Mouse (Mus musculus) limb, embryonic 14.5 days (tissue): ENCODE measurements at regions not wholly inside any gene's neighbourhood (a gene's known extent, or its start where the extent isn't known, plus 50 kb on each side); places are given as distances from the start of the nearest gene placed in this dataset.

Experiments used
- ATAC-seq: fragments of 200-750 bp; cut with Nextera tagmentation; 2 replicates; pipeline ENCODE4 v1.8.0; 2017; ENCODE audit warnings: low read depth, moderate number of reproducible peaks, moderate TSS enrichment; ENCODE audit not compliant: low FRiP score
- DNase-seq: peaks from one replicate; pipeline ENCODE4 v3.0.0-alpha.2; 2015; ENCODE audit warnings: low spot score
- H3K27ac ChIP-seq: fragments of 300-500 bp; sonication (generic); replicated peaks from 2 replicates; pipeline ENCODE4 v1.5.1; 2014; ENCODE audit warnings: low read depth, mild to moderate bottlenecking, low read length, moderate library complexity, mixed read lengths
- H3K27me3 ChIP-seq: fragments of 300-500 bp; sonication (generic); 2 replicates; pipeline ENCODE4 v1.6.1; 2014; ENCODE audit warnings: low read length, mixed read lengths; ENCODE audit not compliant: control insufficient read depth, insufficient read depth
- H3K36me3 ChIP-seq: fragments of 300-500 bp; sonication (generic); 2 replicates; pipeline ENCODE4 v1.6.1; 2014; ENCODE audit warnings: mild to moderate bottlenecking, low read length, moderate library complexity, mixed read lengths; ENCODE audit not compliant: control insufficient read depth, insufficient read depth
- H3K4me1 ChIP-seq: fragments of 300-500 bp; sonication (generic); 2 replicates; pipeline ENCODE4 v1.6.1; 2014; ENCODE audit warnings: antibody characterized with exemption, low read length, mixed read lengths; ENCODE audit not compliant: control insufficient read depth, insufficient read depth
- H3K4me2 ChIP-seq: fragments of 300-500 bp; sonication (generic); replicated peaks from 2 replicates; pipeline ENCODE4 v1.6.1; 2014; ENCODE audit warnings: low read depth, mild to moderate bottlenecking, low read length, moderate library complexity; ENCODE audit not compliant: severe bottlenecking
- H3K4me3 ChIP-seq: fragments of 300-500 bp; sonication (generic); replicated peaks from 2 replicates; pipeline ENCODE4 v1.5.1; 2014; ENCODE audit warnings: low read length
- H3K9ac ChIP-seq: fragments of 300-500 bp; sonication (generic); 2 replicates; pipeline ENCODE4 v1.6.1; 2014; ENCODE audit warnings: mild to moderate bottlenecking, low read depth, low read length, moderate library complexity; ENCODE audit not compliant: severe bottlenecking
- H3K9me3 ChIP-seq: fragments of 300-500 bp; sonication (generic); 2 replicates; pipeline ENCODE4 v1.6.1; 2016; ENCODE audit warnings: low read length; ENCODE audit not compliant: control insufficient read depth
- POLR2A ChIP-seq: fragments of 200-500 bp; IDR thresholded peaks from 2 replicates; pipeline ENCODE4 v1.8.0; 2012; ENCODE audit warnings: inconsistent platforms, mild to moderate bottlenecking, moderate library complexity, borderline replicate concordance; ENCODE audit not compliant: insufficient read depth, insufficient read length; ENCODE audit errors: extremely low read depth
- WGBS: fragments of 180-500 bp; shearing (Covaris S2); extraction: QIAGEN DNeasy Blood & Tissue Kit; methylation state at CpG from one replicate; pipeline ENCODE4 v1.1.7; 2014; 5-methylcytosine and 5-hydroxymethylcytosine counted together

- Histone ChIP-seq H3K4me1 (no peaks in the 10 kb centered on the region), H3K27ac (no peak overlapping the region), H3K27me3 (no peaks in the 10 kb centered on the region), H3K4me2 (no peak overlapping the region), H3K36me3 (no peaks in the 10 kb centered on the region), H3K9me3 (no peaks in the 10 kb centered on the region), H3K9ac (no peak overlapping the region), H3K4me3 (no peak overlapping the region)
- DNase-seq (peak; percentile 28), ATAC-seq (no peak)
- TF ChIP-seq POLR2A = no peak
- 30% methylated on average over 9 of the region's 9 CpGs for WGBS
Observed at GRCm38 (mm10) chr1:60627786-60628453, 61.0 kb upstream of the Raph1 start.

- Histone ChIP-seq H3K4me1 (no peaks in the 10 kb centered on the region), H3K36me3 (no peaks in the 10 kb centered on the region), H3K4me2 (no peak overlapping the region), H3K27me3 (no peaks in the 10 kb centered on the region), H3K4me3 (no peak overlapping the region), H3K9me3 (no peaks in the 10 kb centered on the region), H3K27ac (no peak overlapping the region), H3K9ac (no peak overlapping the region)
- WGBS = 51% methylated on average over 4 of the region's 4 CpGs
- no peak for TF ChIP-seq POLR2A
- DNase-seq (no peak), ATAC-seq (no peak)
Observed at GRCm38 (mm10) chr1:60627367-60627766, 60.5 kb upstream of the Raph1 start.

GRCm38 (mm10) chr1:60625698-60626486 lies 59.0 kb upstream of the Raph1 start:
- ATAC-seq = no peak
- H3K27ac ChIP-seq = no peak overlapping the region
- H3K4me1 ChIP-seq = no peaks in the 10 kb centered on the region

GRCm38 (mm10) chr1:60624231-60624630 lies 57.3 kb upstream of the Raph1 start:
- TF ChIP-seq POLR2A = no peak
- no peaks in the 10 kb centered on the region for H3K4me1 ChIP-seq
- no peak overlapping the region for H3K9ac ChIP-seq
- no peak overlapping the region for H3K4me3 ChIP-seq
- WGBS = 86% methylated on average over 4 of the region's 4 CpGs
- no peaks in the 10 kb centered on the region for H3K36me3 ChIP-seq
- H3K4me2 ChIP-seq = no peak overlapping the region
- no peak overlapping the region for H3K27ac ChIP-seq
- ATAC-seq = no peak
- H3K9me3 ChIP-seq = no peaks in the 10 kb centered on the region
- no peaks in the 10 kb centered on the region for H3K27me3 ChIP-seq
- no peak for DNase-seq

More at GRCm38 (mm10) chr1:60625698-60626486, 59.0 kb upstream of the Raph1 start:
- Histone ChIP-seq H3K9ac (no peak overlapping the region), H3K36me3 (no peaks in the 10 kb centered on the region), H3K4me2 (no peak overlapping the region), H3K9me3 (no peaks in the 10 kb centered on the region), H3K4me3 (no peak overlapping the region), H3K27me3 (no peaks in the 10 kb centered on the region)
- WGBS = 65% methylated on average over 17 of the region's 17 CpGs
- no peak for DNase-seq
- no peak for TF ChIP-seq POLR2A

- no peak for ATAC-seq
- no peak for TF ChIP-seq POLR2A
Observed at GRCm38 (mm10) chr1:60623440-60624016, 56.6 kb upstream of the Raph1 start.

More at GRCm38 (mm10) chr1:60623440-60624016, 56.6 kb upstream of the Raph1 start:
- no peaks in the 10 kb centered on the region for H3K36me3 ChIP-seq
- H3K9me3 ChIP-seq = no peaks in the 10 kb centered on the region
- no peaks in the 10 kb centered on the region for H3K4me1 ChIP-seq
- no peak for DNase-seq
- no peak overlapping the region for H3K27ac ChIP-seq
- 85% methylated on average over 3 of the region's 3 CpGs for WGBS
- H3K4me2 ChIP-seq = no peak overlapping the region
- H3K9ac ChIP-seq = no peak overlapping the region
- H3K27me3 ChIP-seq = no peaks in the 10 kb centered on the region
- H3K4me3 ChIP-seq = no peak overlapping the region
